Mouse (Mus musculus) bone marrow macrophage, adult 2 months (primary cell): ENCODE measurements at regions not wholly inside any gene's neighbourhood (a gene's known extent, or its start where the extent isn't known, plus 50 kb on each side); places are given as distances from the start of the nearest gene placed in this dataset.

Experiments used
- CTCF ChIP-seq: IDR thresholded peaks from 2 replicates; pipeline ENCODE4 v1.5.1; 2012; ENCODE audit warnings: low read depth, mild to moderate bottlenecking, low read length, moderate library complexity
- POLR2A ChIP-seq: IDR thresholded peaks from 2 replicates; pipeline ENCODE4 v1.6.1; 2012; ENCODE audit warnings: mild to moderate bottlenecking, low read depth, low read length, borderline replicate concordance

GRCm38 (mm10) chr9:61689939-61690338 is 224.4 kb downstream of the Rplp1 start:
- TF ChIP-seq POLR2A (no peak), CTCF (no peak)
